Mouse (Mus musculus): ENCODE measurements around the gene Nfkb1. TPM values are rescaled to one million over a fixed set of nuclear protein-coding genes. Genes with fewer than 3 reads are reported as not detected.
A peak's percentile ranks its signal among the peaks of the same experiment; 100 is the strongest.

The Nfkb1 gene
- total RNA-seq, 2 experiments from 2014 or later: 19.4 to 25.4 TPM

GRCm38 (mm10) chr3:135674716-135675392, 16.5 kb downstream of the Nfkb1 start:
- ATAC-seq (replicated peaks; ENCODE audit: low FRiP score, poor library complexity, severe bottlenecking): no peak

GRCm38 (mm10) chr3:135673695-135674094, 17.7 kb downstream of the Nfkb1 start:
- ATAC-seq (replicated peaks; ENCODE audit: low FRiP score, poor library complexity, severe bottlenecking): no peak

DNA sequence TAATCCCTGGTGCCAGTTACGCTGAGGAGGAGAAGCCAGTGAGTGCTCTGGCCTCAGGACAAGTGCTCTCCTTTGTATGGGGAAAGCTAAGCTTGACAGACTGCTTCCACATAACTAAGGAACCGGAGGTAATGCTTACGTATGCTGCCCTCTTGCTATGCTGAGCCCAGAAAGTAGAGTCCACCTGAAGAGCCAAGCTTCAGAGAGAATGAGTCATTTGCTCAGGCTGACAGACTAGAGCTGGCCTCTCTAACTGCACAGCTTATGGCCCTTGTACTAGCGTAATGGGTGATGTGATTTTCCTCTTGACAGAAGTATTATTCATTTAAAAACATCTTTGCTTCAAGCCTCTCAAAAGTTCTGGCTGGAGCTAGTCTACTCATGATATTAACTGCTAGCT, 18.3 kb downstream of the Nfkb1 start:
- ATAC-seq (replicated peaks; ENCODE audit: low FRiP score, poor library complexity, severe bottlenecking): no peak

DNA sequence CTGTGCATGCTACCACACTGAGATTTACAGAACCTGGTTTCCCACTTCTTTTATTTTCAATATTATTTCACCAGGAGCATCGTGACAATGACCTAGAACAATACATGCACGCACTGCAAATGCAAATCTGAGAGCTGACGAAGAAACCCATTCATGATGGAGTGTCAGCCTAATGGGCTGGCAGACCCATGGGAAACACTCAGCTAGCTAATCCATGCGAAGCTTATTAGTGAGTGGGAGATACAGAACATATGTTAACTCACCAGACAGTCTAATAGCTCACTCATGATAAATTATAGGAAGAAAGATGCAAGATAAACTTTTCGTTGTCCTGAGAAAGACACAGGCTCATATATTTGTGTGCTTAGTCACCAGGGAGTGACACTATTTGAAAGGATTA, 19.2 kb downstream of the Nfkb1 start:
- ATAC-seq (replicated peaks; ENCODE audit: low FRiP score, poor library complexity, severe bottlenecking): no peak

- ATAC-seq (replicated peaks; ENCODE audit: low FRiP score, poor library complexity, severe bottlenecking): no peak
Observed at GRCm38 (mm10) chr3:135670869-135671268, 20.5 kb downstream of the Nfkb1 start.

DNA sequence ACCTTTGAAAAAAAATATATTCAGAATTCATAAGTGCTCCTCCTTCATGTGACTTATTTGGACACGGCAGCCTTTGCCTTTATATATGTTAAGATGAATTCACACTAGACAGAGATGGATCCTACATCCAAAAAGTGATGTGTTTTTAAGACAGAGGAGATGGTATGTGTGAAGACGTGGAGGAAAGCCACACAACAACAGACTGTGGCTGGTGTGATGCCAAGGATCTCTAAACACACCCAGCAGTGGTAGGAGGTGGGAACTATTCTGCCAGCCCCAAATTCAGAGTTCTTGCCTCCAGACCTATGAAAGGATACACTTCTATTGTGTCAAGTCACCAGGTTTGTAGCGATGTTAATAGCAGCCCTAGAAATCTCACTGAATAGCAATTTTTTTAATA, 24.3 kb downstream of the Nfkb1 start:
- ATAC-seq (replicated peaks; ENCODE audit: low FRiP score, poor library complexity, severe bottlenecking): no peak

DNA sequence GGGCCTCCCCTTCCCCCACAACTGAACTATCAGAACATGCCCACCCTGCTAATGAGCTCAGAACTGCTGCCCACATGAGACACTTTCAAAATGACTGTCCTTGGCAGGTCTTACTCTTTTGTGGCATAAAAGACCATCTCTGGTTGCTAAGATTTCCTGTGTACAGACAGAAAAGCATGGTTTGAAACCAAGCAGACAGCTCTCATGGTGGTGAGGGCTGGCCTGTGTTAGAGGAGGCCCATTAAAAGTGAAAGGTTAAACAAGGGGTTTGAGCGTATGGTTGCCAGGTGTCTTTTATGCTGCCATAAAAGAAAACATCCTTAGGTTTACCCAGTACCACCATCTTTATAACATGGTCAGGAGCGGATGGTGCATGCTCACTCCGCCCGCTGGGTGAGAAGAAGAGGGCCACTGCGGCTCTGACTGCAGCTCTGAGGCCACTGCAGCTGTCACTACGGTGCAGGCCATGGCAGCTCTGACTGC, 25.5 kb downstream of the Nfkb1 start:
- no peak for ATAC-seq (replicated peaks; ENCODE audit: low FRiP score, poor library complexity, severe bottlenecking)

DNA sequence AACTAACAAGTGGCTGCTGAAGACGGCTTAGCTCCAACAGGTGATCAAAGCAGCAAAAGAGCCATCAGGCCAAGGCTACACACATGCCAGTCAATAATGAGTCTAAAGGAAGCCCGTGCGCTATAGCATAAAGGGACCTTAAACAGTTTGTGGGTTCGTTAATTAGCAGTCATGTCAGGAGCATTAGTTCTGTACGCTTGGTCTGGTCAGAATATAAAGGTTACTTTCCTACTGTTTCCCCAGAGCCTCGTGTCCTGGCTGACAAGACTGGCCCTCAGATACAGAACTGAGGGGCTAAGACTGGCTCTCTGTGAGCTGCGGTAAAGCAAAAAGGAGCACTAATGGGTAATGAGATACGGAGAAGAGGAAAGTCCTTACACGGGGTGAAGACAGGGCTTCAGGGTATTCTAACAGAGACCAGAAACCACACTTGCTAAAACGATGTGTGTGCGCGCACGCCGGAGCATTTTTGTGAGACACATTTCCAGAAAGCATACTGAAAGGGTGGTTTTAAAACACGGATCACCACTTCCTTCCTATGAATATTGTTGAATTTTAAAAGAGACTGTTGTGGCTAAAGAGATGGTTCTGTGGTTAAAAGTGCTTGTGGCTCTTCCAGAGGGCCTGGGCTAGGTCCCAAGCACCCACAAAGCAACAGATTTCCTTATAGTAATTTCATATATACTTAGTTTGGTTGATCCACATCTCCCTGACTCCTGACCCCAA, 29.0 kb downstream of the Nfkb1 start:
- ATAC-seq (replicated peaks; ENCODE audit: low FRiP score, poor library complexity, severe bottlenecking): no peak

DNA sequence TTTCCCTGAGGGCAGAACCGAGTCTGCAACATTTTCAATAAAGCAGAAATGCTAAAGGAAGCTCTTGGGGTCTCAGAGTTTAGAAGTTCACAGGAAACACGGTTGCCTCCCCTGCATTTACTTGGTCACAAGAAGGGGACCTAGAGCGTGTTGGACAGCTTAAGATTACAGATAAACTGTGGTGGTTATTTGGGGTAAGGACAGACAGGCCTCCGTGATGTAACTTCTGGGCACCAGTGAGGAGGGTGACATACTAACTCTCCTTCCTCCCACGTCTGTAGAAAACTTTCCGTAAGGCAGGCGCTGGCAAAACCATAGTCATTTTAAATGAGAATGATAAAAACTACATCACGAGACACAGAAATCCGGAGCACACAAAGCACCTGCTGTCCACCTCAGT, 29.6 kb downstream of the Nfkb1 start:
- no peak for ATAC-seq (replicated peaks; ENCODE audit: low FRiP score, poor library complexity, severe bottlenecking)

GRCm38 (mm10) chr3:135658540-135659097, 32.7 kb downstream of the Nfkb1 start:
- no peak for ATAC-seq (replicated peaks; ENCODE audit: low FRiP score, poor library complexity, severe bottlenecking)

DNA sequence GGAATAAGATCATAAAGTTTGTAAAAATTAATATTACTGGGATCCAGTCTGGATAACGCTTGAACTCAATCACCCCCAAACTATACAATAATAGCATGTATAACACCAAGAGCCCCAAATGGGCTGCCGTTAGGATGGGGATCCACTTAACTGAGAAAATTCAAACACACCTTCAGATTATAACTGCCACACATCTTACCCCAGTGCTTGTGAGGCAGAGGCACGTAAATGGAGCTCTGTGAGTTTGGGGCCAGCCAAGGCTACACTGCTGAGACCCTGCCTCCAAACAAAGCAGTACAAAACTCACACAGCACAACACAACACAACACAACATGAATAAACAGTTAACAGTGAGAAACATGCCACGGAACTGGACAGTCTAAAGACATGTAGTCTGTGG, 35.2 kb downstream of the Nfkb1 start:
- no peak for ATAC-seq (replicated peaks; ENCODE audit: low FRiP score, poor library complexity, severe bottlenecking)

GRCm38 (mm10) chr3:135650773-135651555, 40.4 kb downstream of the Nfkb1 start:
- ATAC-seq (replicated peaks; ENCODE audit: low FRiP score, poor library complexity, severe bottlenecking): no peak

DNA sequence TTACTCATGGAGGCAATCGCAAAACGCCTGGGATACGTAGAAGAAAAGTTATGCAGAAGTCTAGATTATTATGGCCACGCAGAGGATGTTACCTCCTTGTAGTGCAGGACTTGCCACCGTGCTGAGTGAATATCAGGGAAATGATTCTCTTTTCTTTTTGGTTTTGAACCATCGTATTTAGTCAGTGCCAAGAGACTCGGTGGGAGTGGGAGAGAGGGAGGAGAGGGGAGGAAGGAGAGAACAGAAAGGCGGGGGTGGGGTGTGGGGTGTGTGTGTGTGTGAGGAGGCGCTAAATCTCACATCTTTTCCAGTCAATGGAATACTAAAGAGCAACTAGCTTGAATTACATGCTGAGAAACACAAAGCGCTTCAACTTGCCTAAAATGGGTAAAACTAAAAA, 41.5 kb downstream of the Nfkb1 start:
- ATAC-seq (replicated peaks; ENCODE audit: low FRiP score, poor library complexity, severe bottlenecking): no peak

GRCm38 (mm10) chr3:135648501-135648900, 42.8 kb downstream of the Nfkb1 start:
- ATAC-seq (replicated peaks; ENCODE audit: low FRiP score, poor library complexity, severe bottlenecking): no peak

- no peak for ATAC-seq (replicated peaks; ENCODE audit: low FRiP score, poor library complexity, severe bottlenecking)
Observed at GRCm38 (mm10) chr3:135646622-135647021, 44.7 kb downstream of the Nfkb1 start.

- ATAC-seq (replicated peaks; ENCODE audit: low FRiP score, poor library complexity, severe bottlenecking): no peak
Observed at GRCm38 (mm10) chr3:135644971-135645370, 46.4 kb downstream of the Nfkb1 start.

GRCm38 (mm10) chr3:135641623-135641915, 49.8 kb downstream of the Nfkb1 start:
- ATAC-seq (replicated peaks; ENCODE audit: low FRiP score, poor library complexity, severe bottlenecking): no peak

- no peak for ATAC-seq (replicated peaks; ENCODE audit: low FRiP score, poor library complexity, severe bottlenecking)
Observed at GRCm38 (mm10) chr3:135640856-135641622, 50.3 kb downstream of the Nfkb1 start.

DNA sequence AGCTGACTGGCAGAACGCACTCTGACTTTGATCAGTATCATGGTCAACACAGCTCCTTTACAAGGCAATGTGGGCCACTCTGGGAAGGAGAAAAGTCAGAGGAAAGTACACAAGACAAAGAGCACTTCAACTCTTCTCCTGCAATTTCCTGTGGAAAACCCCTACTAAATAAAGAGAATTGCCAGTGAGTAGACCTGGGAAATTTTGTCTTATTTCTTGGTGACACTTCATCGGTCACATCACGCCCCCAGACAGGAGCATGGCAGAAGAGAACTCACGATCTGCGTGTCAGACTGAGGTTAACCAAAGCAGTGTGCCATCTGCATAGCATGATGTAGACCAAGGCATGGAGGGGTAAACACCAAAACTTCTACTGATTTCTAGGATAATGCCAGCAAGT, 51.1 kb downstream of the Nfkb1 start:
- no peak for ATAC-seq (replicated peaks; ENCODE audit: low FRiP score, poor library complexity, severe bottlenecking)

GRCm38 (mm10) chr3:135637592-135637991, 53.8 kb downstream of the Nfkb1 start:
- 0 out of 2 replicates have a peak, but pooled peaks have one; percentile 28 for ATAC-seq (replicated peaks; ENCODE audit: low FRiP score, poor library complexity, severe bottlenecking)

Data from erythroblast, adult 5-6 weeks (primary cell).